Mouse (Mus musculus): ENCODE data around the gene Hspa13. TPM values are rescaled to one million over a fixed set of nuclear protein-coding genes. Genes with fewer than 3 reads are reported as not detected.

The Hspa13 gene
- 14.3 and 15.2 TPM in 2 replicates for polyA plus RNA-seq (2012; rRNA removed)

DNA sequence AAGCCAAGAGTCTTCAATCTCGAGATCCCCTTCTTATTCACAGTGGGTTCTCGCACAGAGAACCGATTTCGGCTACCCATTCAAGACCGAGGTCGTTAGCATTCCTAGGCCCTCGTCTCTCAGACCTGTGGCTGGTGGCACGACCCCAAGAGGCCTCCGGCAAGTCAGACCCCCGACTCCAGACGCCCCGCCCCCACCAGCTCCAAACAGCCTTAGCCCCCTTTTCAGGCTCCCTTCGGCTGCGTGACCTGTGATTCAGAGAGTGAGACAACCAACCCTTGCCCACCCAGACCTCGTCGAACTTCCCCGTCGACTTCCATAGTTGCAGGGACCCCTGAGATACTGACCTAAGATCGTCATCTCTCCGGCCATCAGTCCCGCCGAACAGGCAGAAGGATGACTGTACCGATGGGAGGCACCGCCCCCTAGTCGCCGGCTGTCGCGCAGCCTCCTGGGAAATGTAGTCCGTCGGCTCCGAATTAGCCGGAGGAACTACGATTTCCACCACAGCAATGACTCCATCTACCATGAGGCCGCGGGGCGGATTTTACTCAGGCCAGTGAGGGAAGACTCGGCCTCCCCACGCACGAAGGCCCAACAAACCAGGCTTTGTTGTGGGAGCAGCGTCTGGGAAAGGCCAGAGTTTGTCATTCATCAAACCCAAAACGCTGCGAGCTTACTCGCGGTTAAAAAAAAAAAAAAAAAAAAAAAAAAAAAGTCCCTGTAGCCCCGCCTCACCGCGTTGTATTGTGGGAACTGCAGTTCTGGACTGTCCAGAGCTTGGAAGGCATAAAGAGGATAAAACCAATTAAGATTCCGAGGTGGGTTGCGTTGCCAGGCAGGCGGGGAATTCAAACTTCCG is at the start of gene Hspa13:
TSS of gene Hspa13 (minus strand) at position 717 of the 862 bp plus-strand sequence.
- DNase-seq (ENCODE audit: low spot score), result peak; percentile 85

GRCm38 (mm10) chr16:75779271-75779670 is 12.4 kb upstream of the Hspa13 start:
- no peak for DNase-seq (ENCODE audit: low spot score)

DNA sequence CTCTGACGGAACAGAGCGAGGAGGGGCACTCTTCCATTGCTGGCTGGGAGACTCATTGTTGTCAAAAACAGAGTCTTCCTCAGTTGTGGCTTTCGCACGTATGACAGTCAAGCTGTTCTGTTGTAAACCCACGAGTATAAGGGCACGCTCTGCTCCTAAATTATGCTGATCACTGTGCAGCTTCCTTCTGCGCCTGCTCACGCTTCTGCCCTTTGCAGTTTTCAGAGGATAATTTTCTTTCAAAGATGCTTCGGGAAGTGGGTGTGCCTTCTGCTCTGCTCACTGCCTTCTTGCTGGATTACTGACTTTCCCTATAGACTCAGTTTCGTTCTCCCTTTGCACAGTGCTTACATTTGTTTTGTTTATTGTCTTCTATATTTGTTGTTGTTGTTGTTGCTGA is 6.3 kb upstream of the Hspa13 start:
- no peak for DNase-seq (ENCODE audit: low spot score)

DNA sequence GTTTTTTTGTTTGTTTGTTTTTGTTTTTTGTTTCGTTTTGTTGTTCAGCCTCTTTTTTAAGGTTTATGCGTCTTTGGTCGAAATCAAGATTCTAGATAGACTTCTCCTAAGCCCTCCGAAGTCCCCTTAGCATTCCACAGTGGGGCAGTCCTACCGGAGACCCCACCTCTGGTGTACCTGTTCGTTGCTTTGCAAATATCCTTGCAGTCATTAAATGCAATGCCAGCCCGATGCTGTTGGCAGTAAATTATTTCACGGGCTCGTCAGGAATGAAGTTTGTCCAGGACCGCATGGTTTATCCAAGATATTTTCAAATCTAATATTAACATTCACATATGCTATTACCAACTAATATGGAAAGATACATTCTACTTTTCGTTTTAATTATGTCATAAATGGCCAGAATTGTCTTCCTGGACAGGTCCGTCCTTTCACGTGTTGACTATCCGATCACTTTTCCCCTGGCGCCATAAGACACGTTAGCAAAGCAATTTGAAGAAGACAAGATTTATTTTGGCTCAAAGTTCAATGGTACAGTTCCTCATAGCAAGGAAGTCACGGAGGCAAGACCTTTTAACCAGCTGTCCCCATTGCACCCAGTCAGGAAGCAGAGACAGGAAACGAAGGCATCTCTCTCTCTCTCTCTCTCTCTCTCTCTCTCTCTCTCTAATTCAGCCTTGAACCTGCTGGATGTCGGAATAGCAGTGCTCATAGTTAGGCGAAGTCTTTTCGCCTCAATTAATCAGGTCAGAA is 522 bp upstream of the Hspa13 start:
- no peak for DNase-seq (ENCODE audit: low spot score)

GRCm38 (mm10) chr16:75752876-75753275 is 14.0 kb downstream of the Hspa13 start:
- DNase-seq (ENCODE audit: low spot score), result no peak

DNA sequence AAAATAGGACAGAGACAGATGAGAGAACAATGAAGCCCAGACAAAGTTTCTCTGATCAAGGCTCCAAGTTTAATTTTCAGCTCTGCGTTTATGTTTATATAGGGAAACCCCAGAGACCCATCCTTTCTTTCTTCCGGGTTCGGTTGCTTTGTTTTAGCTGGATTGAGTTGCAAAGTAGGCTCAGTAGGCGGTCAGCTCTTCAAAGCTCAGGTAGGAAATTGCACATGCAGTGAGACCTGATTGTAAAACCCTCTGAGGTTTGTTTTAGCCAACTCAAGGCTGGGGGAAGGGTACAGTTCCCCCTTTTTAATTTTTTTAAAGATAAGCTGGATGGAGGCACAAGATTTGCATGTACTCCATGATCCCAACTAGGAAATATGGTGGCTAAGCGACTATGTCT is 16.8 kb downstream of the Hspa13 start:
- DNase-seq (ENCODE audit: low spot score), result no peak

- no peak for DNase-seq (ENCODE audit: low spot score)
Measured at GRCm38 (mm10) chr16:75748926-75749325, 18.0 kb downstream of the Hspa13 start.

- no peak for DNase-seq (ENCODE audit: low spot score)
Measured at GRCm38 (mm10) chr16:75744014-75744413, 22.9 kb downstream of the Hspa13 start.

- DNase-seq (ENCODE audit: low spot score), result no peak
Measured at GRCm38 (mm10) chr16:75717405-75718173, 49.3 kb downstream of the Hspa13 start.

GRCm38 (mm10) chr16:75696176-75696575 is 70.7 kb downstream of the Hspa13 start:
- DNase-seq (ENCODE audit: low spot score), result no peak

Other genes starting within 250 kb of the Hspa13 start
- gene Lipi, start 181.0 kb downstream of the Hspa13 start, polyA plus RNA-seq (2012; rRNA removed), result not detected in 2 replicates
- gene Rbm11, start 174.3 kb downstream of the Hspa13 start, polyA plus RNA-seq (2012; rRNA removed), result 0.28 and 0.41 TPM in 2 replicates

All from urinary bladder, adult 2 months (tissue).